Mouse (Mus musculus): ENCODE data around the gene Sec23a.
"Not testable (repeated sequence)": the region's sequence is repeated elsewhere in the genome, so short reads cannot be mapped to it uniquely, and the experiment has no call there.

Gene Sec23a

DNA sequence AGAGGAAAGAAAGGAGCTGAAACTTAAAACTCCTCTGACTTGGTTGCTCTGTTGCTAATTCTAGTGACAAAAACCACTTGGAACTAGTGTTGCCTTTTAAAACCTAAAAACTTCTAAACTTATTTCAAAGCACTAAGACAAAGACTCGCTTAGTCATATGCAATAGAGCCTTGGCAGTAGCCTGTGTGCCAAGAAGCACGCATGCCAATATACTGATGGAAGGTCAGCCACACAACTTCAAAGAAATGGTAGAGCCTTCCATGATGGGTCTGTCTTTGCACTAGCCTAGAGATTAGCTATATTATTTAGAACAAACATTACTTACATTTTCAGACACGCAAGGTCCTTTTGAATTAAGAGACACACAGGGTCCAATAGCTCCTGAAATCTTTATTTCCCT lies 26.1 kb downstream of the Sec23a start:
- DNase-seq (ENCODE audit: low spot score in 2 of 2) = no peak

DNA sequence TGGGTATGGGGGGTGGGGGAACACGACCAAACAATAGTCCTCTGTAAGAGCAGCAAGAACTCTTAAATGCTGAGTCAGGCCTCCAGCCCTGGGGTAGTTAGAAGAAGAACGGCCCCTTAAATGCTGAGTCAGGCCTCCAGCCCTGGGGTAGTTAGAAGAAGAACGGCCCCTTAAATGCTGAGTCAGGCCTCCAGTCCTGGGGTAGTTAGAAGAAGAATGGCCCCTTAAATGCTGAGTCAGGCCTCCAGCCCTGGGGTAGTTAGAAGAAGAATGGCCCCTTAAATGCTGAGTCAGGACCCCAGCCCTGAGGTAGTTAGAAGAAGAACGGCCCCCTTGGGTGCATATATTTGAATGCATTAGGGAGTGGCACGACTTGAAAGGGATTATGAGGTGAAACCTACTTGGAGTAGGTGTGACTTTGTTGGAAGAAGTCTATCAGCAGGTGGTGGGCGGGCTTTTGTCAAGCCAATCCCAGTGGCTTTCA lies 30.6 kb downstream of the Sec23a start:
- not testable (repeated sequence) for DNase-seq (ENCODE audit: low spot score in 2 of 2)

DNA sequence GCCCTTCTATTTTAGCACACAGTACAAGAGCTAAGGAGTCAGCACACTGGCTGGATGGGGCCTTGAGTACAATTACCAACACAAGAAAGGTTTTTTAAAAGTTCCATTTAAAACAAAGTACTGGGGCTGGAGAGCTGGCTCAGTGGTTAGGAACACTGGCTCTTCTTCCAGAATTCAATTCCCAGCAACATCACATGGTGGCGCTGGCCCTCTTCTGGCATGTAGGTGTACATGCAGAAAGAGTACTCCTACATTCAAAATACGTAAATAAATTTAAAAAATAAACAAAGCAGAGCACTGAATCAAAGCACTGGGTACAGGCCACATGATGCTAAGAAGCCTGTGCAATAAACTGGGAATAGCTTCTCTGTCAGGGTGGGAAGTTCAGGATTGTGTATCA lies 34.9 kb downstream of the Sec23a start:
- DNase-seq (ENCODE audit: low spot score in 2 of 2) = no peak

DNA sequence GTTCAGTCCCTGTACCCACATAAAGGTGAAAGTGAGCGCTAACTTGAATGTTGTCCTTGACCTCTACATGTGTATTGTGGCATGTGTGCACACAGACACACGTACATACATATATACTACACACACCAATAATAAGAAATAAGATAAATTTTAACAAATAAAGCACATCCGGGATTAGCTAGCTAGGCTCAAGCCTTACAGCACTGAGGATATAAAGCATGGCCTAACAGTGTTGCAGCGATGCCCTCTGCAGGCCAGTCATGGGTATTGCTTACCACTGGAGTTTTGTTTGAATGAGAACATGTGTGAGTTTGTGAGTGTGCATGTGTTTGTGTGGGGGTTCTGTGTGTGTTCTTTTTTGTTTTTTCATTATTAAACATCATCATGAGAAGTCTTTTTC lies 47.2 kb downstream of the Sec23a start:
- DNase-seq (ENCODE audit: low spot score in 2 of 2) = peak in 1 of 2 experiments; percentile 27

GRCm38 (mm10) chr12:58960844-58961243 lies 51.0 kb downstream of the Sec23a start:
- no peak for DNase-seq (ENCODE audit: low spot score in 2 of 2)

DNA sequence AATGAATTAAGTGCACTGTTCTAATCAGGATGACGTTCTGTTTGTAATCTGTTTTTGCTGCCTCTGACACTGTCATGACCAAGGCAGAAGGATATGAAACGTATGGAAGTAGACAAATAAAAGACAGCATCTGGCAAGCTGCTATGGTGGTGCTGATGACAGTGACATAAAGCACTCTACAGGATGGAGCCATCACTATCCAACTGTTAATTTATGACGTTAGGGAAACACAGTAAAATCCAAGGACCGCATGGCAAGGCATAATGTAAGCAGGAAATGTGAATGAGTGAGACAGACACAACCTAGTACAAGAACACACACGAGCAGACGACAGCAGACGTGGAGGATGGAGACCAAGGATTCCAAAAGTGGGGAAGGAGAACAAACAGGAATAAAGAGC lies 55.2 kb downstream of the Sec23a start:
- DNase-seq (ENCODE audit: low spot score in 2 of 2) = no peak

DNA sequence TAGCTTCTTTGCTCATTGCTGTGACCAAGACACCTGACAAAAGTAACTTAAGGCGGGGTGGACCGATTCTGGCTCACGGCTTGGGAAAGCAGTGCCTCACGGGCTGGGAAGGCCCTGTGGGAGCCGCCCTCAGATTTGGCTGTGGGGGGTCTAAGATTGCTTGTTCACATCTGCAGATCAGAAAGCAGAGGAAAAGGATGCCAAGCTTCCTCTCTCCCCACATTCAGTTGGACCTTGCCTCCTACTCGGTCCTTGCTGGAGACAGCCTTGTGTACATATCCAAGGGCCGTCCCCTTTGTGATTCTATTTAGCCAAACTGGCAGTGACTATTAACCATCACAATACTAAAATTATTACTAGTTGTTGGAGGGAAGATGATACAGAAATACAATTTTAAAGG lies 55.7 kb downstream of the Sec23a start:
- no peak for DNase-seq (ENCODE audit: low spot score in 2 of 2)

DNA sequence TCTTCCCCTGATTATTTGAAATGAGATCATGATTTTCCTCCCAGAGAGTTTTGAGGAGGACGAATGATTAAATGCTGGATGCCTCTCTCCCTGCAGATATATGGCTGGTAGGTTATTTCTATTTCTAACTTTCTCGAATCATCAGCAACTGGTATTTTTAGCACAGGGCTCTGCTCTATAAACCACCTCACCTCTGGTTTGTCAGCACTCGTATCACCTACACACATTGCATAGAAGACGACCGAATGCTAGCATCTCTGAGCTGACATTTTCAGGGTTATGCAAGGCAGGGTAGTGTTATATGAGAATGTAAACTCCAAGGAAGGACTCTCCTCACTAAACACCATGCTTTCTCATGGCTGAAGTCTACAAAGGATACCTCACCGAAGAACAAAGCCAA lies 63.9 kb downstream of the Sec23a start:
- no peak for DNase-seq (ENCODE audit: low spot score in 2 of 2)

- peak; percentile 58 to 63 for DNase-seq (ENCODE audit: low spot score in 2 of 2)
Observed at GRCm38 (mm10) chr12:58947231-58947630, 64.6 kb downstream of the Sec23a start.

GRCm38 (mm10) chr12:58942544-58942943 lies 69.3 kb downstream of the Sec23a start:
- no peak for DNase-seq (ENCODE audit: low spot score in 2 of 2)

DNA sequence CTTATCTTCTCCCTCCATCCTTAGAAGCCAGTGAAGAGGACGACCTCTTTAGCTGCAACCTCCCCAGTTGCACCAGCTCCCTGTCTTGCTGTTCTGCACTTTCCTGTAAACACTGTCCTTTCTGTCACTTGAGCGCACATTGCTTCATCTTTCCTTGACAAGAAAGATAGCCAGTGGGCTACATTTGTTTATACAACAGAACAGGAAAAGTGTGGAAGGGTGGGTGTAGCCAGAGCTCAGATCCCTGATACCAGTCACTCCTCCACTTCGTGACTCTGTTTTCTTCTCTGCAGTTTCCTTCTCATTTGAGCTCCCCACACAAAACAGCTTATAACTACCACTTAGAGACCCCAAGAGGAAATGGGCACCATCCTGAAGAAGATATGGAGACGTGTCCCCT lies 77.2 kb downstream of the Sec23a start:
- no peak for DNase-seq (ENCODE audit: low spot score in 2 of 2)

GRCm38 (mm10) chr12:58924996-58925395 lies 86.8 kb downstream of the Sec23a start:
- no peak for DNase-seq (ENCODE audit: low spot score in 2 of 2)

DNA sequence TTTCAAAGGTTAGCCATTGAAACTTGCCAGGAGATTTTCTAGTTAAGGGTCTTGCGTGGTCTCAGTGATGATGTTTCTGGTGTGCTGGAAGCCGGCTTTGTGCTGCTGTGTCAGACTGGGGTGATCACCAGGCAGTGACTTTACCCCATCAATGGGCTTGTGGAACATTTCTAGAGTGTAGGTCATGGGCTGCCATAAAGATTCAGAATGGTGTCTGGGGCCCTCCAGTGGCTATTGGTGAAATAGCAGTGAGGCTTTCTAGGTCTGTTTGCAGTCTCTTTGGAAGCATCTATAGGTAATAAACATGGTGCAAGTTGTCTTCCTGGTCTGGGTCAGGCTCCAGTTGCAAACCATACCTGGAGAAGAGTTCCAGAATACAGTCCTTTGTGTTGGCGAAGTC lies 87.8 kb downstream of the Sec23a start:
- DNase-seq (ENCODE audit: low spot score in 2 of 2) = peak; percentile 44 to 46

DNA sequence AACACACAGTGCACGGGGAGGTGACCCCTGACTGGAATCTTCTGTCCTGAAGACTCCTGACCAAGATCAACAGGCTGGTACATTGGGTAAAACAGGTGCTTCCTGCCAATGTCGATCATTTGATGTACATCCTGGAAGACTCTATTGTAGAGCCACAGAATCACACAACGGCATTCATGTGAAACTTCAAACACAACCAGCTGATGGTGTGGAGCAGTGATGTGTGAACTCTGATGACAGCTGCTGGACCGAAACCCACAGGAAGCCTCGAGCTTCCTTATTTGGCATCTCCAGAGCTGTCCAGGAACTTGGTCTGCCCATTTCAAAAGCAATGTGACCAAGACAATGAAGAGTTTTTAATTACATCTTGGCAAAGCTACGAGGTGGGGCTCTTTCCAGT lies 91.0 kb downstream of the Sec23a start:
- no peak for DNase-seq (ENCODE audit: low spot score in 2 of 2)

DNA sequence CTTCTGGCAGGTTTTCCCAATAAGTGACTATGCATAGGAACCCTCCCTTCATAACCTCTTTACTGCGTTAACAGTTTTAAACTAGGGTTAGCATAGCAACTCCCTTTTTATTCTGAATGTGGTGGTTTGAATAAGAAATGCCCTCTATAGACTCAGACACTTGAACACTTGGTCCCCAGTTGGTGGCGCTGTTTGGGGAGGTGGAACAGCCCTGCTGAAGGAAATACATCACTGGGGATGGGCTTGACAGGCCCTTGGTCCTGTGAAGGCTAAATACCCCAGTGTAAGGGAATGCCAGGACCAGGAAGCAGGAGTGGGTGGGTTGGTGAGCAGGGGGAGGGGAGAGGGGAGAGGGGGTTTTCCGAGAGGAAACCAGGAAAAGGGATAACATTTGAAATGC lies 92.3 kb downstream of the Sec23a start:
- DNase-seq (ENCODE audit: low spot score in 2 of 2) = no peak

DNA sequence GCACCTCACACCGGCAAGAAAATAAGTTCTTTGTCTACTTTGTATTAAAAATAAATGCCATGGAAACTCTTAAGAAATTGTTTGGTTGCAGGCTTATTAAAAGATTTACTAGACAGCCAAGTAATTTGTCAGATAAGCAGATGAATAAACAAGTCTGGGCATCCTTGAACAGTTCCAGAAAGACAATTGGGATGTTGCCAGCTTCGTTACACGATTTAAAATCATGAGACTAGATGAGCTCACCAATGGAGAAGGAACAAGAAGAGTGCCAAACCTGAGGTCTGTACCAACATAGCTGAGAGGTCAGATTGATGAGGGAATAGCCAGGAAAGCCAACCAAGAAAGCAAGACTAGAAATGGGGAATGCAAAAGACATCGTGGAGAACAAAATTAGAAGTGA lies 102.0 kb downstream of the Sec23a start:
- DNase-seq (ENCODE audit: low spot score in 2 of 2) = no peak
